Mouse (Mus musculus): ENCODE measurements at regions not wholly inside any gene's neighbourhood (a gene's known extent, or its start where the extent isn't known, plus 50 kb on each side); places are given as distances from the start of the nearest gene placed in this dataset.

DNA sequence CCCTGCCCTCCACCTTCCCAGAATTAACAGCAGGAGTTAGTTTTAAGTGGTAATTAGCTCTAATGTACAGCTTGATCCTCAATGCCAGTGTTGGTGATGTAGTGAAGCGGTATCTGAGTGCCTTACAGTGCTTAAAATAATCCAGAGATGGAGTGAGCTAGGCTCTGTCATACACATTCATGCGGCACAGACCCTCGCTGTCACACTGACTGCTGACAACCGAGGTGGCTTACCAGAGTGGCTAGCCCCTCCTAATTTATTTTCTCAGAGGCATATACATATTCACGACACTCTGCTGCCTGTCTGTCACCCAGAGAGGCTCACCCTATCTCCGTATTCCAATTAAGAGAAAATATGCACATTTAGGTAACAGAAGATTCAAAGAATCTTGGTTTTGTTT is 327.2 kb upstream of the Sox11 start:
- WGBS: 85% methylated on average over 6 of the region's 6 CpGs
- no peak for DNase-seq
- no peak overlapping the region for H3K27ac ChIP-seq (ENCODE audit: insufficient read depth, low read depth, low read length)
- no peaks in the 10 kb centered on the region for H3K4me1 ChIP-seq (ENCODE audit: control insufficient read depth, insufficient read depth, low read length)
- TF ChIP-seq POLR2A (IDR thresholded peaks at IDR 0.05; ENCODE audit: low read depth, low read length) (no peak), CTCF (conservative IDR thresholded peaks at IDR 0.05; ENCODE audit: insufficient read depth, insufficient read length, low read depth, low read length) (no peak)
- H3K36me3 ChIP-seq (ENCODE audit: control insufficient read depth, insufficient read depth, low read length): no peaks in the 10 kb centered on the region
- H3K27me3 ChIP-seq (replicated peaks; ENCODE audit: control insufficient read depth, insufficient read depth, low read length): no peaks in the 10 kb centered on the region; the same call in 1 of the 2 replicates
- H3K4me3 ChIP-seq (ENCODE audit: insufficient read depth, low read depth, low read length): no peak overlapping the region

DNA sequence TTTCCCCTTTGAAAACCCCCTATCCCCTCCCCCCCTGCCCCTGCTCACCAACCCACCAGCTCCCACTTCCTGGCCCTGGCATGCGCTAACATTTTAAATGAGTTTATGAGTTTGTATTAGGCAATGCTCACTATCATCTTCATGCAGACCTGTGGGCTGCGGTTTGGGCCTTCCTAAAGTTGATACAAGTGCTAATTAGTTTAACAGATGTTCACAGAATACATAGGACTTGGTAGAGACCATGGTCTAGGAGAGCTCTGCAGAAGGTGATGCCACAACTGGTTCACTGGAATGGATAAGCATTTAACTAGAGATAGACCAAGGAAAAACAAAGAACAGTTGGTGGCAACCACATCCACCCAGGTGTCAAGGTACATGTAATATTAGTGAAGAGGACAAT is 324.1 kb upstream of the Sox11 start:
- H3K4me3 ChIP-seq (ENCODE audit: insufficient read depth, low read depth, low read length): no peak overlapping the region
- TF ChIP-seq CTCF (conservative IDR thresholded peaks at IDR 0.05; ENCODE audit: insufficient read depth, insufficient read length, low read depth, low read length) (no peak), POLR2A (IDR thresholded peaks at IDR 0.05; ENCODE audit: low read depth, low read length) (no peak)
- no peak for DNase-seq
- 55% methylated on average over 2 of the region's 2 CpGs for WGBS
- no peaks in the 10 kb centered on the region; the same call in 1 of the 2 replicates for H3K27me3 ChIP-seq (replicated peaks; ENCODE audit: control insufficient read depth, insufficient read depth, low read length)
- H3K4me1 ChIP-seq (ENCODE audit: control insufficient read depth, insufficient read depth, low read length): no peaks in the 10 kb centered on the region
- no peaks in the 10 kb centered on the region for H3K36me3 ChIP-seq (ENCODE audit: control insufficient read depth, insufficient read depth, low read length)
- H3K27ac ChIP-seq (ENCODE audit: insufficient read depth, low read depth, low read length): no peak overlapping the region

DNA sequence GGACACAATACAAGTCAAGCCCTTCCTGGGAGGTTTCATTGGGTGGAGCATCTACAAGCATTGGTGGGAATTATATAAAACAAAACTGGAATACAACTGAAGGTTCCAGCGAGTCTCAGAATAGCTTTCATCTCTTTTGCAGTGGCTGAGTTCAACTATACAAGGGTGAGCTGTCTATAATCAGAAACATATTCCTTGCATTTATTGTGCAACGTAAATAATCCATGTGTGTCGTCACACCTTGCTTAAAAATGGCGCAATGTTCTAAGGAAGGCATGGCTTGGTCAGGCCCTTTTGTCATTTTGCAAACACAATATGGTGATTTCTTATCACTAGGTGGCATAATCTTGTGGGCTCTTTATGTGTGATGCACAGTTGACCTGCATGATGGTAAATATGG is 320.8 kb upstream of the Sox11 start:
- TF ChIP-seq CTCF (conservative IDR thresholded peaks at IDR 0.05; ENCODE audit: insufficient read depth, insufficient read length, low read depth, low read length) (no peak), POLR2A (IDR thresholded peaks at IDR 0.05; ENCODE audit: low read depth, low read length) (no peak)
- no peak for DNase-seq
- no peaks in the 10 kb centered on the region for H3K36me3 ChIP-seq (ENCODE audit: control insufficient read depth, insufficient read depth, low read length)
- WGBS: 91% methylated on average over 4 of the region's 4 CpGs
- no peak overlapping the region for H3K27ac ChIP-seq (ENCODE audit: insufficient read depth, low read depth, low read length)
- no peaks in the 10 kb centered on the region for H3K27me3 ChIP-seq (replicated peaks; ENCODE audit: control insufficient read depth, insufficient read depth, low read length)
- no peaks in the 10 kb centered on the region for H3K4me1 ChIP-seq (ENCODE audit: control insufficient read depth, insufficient read depth, low read length)
- H3K4me3 ChIP-seq (ENCODE audit: insufficient read depth, low read depth, low read length): no peak overlapping the region

DNA sequence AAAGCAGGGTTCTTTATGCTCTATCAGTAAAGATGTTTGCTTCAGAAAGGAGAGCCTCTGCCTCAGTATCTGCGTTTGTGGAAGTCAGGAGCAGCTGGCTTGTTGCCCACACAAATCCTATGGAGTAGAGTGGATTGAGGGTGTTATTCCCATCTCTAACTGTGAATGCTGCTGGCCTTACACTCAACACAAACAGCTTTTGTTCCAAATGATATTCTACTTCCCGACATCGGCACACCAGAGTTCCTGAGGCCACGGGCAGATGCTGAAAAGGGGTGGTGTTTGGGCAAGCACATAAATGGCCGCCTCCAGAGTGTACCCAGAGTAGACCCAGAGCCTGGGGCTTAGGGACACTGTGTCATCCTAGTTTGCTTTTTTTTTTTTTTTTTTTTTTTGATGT is 320.3 kb upstream of the Sox11 start:
- no peak for TF ChIP-seq CTCF (conservative IDR thresholded peaks at IDR 0.05; ENCODE audit: insufficient read depth, insufficient read length, low read depth, low read length)
- no peak for TF ChIP-seq POLR2A (IDR thresholded peaks at IDR 0.05; ENCODE audit: low read depth, low read length)

DNA sequence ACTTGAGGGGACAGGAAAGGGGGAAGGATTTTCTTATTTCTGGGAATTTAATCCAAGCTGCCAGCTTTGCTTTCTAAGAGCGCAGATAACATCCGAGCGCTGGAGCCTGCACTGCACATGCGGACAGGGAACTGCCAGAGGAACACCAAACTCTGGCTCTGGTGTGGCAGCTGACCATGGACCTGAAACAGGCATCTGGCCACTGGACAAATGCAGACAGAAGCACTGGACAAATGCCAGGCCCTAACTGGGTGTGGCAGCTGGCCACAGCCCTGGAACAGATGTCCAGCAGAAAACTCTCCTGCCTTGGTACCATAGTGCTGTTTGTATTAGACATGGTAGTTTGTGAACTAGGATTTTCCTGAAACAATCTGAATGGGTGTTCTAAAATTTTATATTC is 315.2 kb upstream of the Sox11 start:
- WGBS: 80% methylated on average over 4 of the region's 4 CpGs
- H3K36me3 ChIP-seq (ENCODE audit: control insufficient read depth, insufficient read depth, low read length): no peaks in the 10 kb centered on the region
- H3K27ac ChIP-seq (ENCODE audit: insufficient read depth, low read depth, low read length): no peak overlapping the region
- TF ChIP-seq CTCF (conservative IDR thresholded peaks at IDR 0.05; ENCODE audit: insufficient read depth, insufficient read length, low read depth, low read length) (no peak), POLR2A (IDR thresholded peaks at IDR 0.05; ENCODE audit: low read depth, low read length) (no peak)
- H3K4me1 ChIP-seq (ENCODE audit: control insufficient read depth, insufficient read depth, low read length): no peaks in the 10 kb centered on the region
- no peaks in the 10 kb centered on the region for H3K27me3 ChIP-seq (replicated peaks; ENCODE audit: control insufficient read depth, insufficient read depth, low read length)
- H3K4me3 ChIP-seq (ENCODE audit: insufficient read depth, low read depth, low read length): no peak overlapping the region
- peak; percentile 25 for DNase-seq

More for the DNA sequence above, 320.3 kb upstream of the Sox11 start:
- H3K27me3 ChIP-seq (replicated peaks; ENCODE audit: control insufficient read depth, insufficient read depth, low read length): no peaks in the 10 kb centered on the region
- H3K4me3 ChIP-seq (ENCODE audit: insufficient read depth, low read depth, low read length): no peak overlapping the region
- no peaks in the 10 kb centered on the region for H3K4me1 ChIP-seq (ENCODE audit: control insufficient read depth, insufficient read depth, low read length)
- no peak for DNase-seq
- H3K27ac ChIP-seq (ENCODE audit: insufficient read depth, low read depth, low read length): no peak overlapping the region
- H3K36me3 ChIP-seq (ENCODE audit: control insufficient read depth, insufficient read depth, low read length): no peaks in the 10 kb centered on the region
- WGBS: 88% methylated on average over 5 of the region's 5 CpGs

DNA sequence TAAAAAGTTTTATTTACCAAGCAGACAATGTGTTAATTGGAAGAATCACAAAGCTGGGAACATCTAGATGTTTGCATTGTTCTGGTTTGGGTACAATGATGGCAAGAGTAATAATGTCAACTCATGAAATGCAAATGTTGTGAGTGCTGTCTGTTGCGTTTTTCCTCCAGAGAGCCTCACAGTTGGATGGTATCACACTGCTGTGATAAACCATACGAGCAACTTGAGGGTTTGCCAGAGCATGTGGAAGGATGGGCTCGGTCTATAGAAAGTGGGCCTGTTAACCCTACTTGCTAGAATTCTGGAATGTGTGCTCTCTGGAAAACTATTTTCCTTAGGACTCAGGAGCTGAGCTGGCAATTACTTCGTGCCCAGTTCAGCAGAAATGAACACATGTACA is 311.2 kb upstream of the Sox11 start:
- Histone ChIP-seq H3K27ac (ENCODE audit: insufficient read depth, low read depth, low read length) (no peak overlapping the region), H3K4me3 (ENCODE audit: insufficient read depth, low read depth, low read length) (no peak overlapping the region), H3K4me1 (ENCODE audit: control insufficient read depth, insufficient read depth, low read length) (no peaks in the 10 kb centered on the region), H3K27me3 (replicated peaks; ENCODE audit: control insufficient read depth, insufficient read depth, low read length) (no peaks in the 10 kb centered on the region), H3K36me3 (ENCODE audit: control insufficient read depth, insufficient read depth, low read length) (no peaks in the 10 kb centered on the region)
- DNase-seq: no peak
- TF ChIP-seq CTCF (conservative IDR thresholded peaks at IDR 0.05; ENCODE audit: insufficient read depth, insufficient read length, low read depth, low read length): no peak
- no peak for TF ChIP-seq POLR2A (IDR thresholded peaks at IDR 0.05; ENCODE audit: low read depth, low read length)
- WGBS: 85% methylated on average over 4 of the region's 4 CpGs

DNA sequence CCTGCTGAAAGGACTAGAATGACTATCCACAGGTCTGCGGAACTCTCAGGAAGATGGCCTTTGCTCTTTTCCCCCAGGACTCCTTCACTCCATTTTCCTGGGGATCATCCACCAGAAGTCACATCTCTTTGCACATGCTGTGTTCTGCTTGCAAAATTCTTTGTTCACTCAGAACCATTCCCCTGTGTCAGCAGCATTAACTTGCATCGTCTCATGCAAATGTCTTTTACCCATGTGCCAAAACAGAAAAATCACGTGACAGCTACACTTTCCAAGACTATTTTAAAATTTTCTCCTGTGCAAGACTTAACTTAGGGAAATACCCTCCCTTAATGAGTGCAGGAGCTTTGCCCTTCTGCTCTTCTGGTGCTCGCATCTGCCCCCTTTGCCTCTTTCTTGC is 306.2 kb upstream of the Sox11 start:
- no peak for DNase-seq
- no peaks in the 10 kb centered on the region for H3K4me1 ChIP-seq (ENCODE audit: control insufficient read depth, insufficient read depth, low read length)
- H3K4me3 ChIP-seq (ENCODE audit: insufficient read depth, low read depth, low read length): no peak overlapping the region
- TF ChIP-seq POLR2A (IDR thresholded peaks at IDR 0.05; ENCODE audit: low read depth, low read length): no peak
- TF ChIP-seq CTCF (conservative IDR thresholded peaks at IDR 0.05; ENCODE audit: insufficient read depth, insufficient read length, low read depth, low read length): no peak
- H3K36me3 ChIP-seq (ENCODE audit: control insufficient read depth, insufficient read depth, low read length): no peaks in the 10 kb centered on the region
- H3K27me3 ChIP-seq (replicated peaks; ENCODE audit: control insufficient read depth, insufficient read depth, low read length): no peaks in the 10 kb centered on the region
- 90% methylated on average over 4 of the region's 4 CpGs for WGBS
- H3K27ac ChIP-seq (ENCODE audit: insufficient read depth, low read depth, low read length): no peak overlapping the region
